Mouse (Mus musculus): ENCODE results near the gene Tmem185b.

Tmem185b gene

GRCm38 (mm10) chr1:119539252-119539651 is 13.3 kb downstream of the Tmem185b start:
- no peak for DNase-seq (ENCODE audit: low spot score in 2 of 2)

- no peak for DNase-seq (ENCODE audit: low spot score in 2 of 2)
Observed at GRCm38 (mm10) chr1:119540836-119541557, 15.0 kb downstream of the Tmem185b start.

GRCm38 (mm10) chr1:119541570-119541969 is 15.6 kb downstream of the Tmem185b start:
- no peak for DNase-seq (ENCODE audit: low spot score in 2 of 2)

- DNase-seq (ENCODE audit: low spot score in 2 of 2), result no peak
Observed at GRCm38 (mm10) chr1:119543316-119543715, 17.4 kb downstream of the Tmem185b start.

GRCm38 (mm10) chr1:119544611-119545155 is 18.7 kb downstream of the Tmem185b start:
- DNase-seq (ENCODE audit: low spot score in 2 of 2), result no peak

GRCm38 (mm10) chr1:119545164-119545563 is 19.2 kb downstream of the Tmem185b start:
- no peak for DNase-seq (ENCODE audit: low spot score in 2 of 2)

GRCm38 (mm10) chr1:119545671-119546070 is 19.7 kb downstream of the Tmem185b start:
- DNase-seq (ENCODE audit: low spot score in 2 of 2), result no peak

- no peak for DNase-seq (ENCODE audit: low spot score in 2 of 2)
Observed at GRCm38 (mm10) chr1:119546490-119546889, 20.5 kb downstream of the Tmem185b start.

- peak; percentile 64 to 88 for DNase-seq (ENCODE audit: low spot score in 2 of 2)
Observed at GRCm38 (mm10) chr1:119548668-119549326, 22.8 kb downstream of the Tmem185b start.

GRCm38 (mm10) chr1:119549327-119549689 is 23.3 kb downstream of the Tmem185b start:
- DNase-seq (ENCODE audit: low spot score in 2 of 2), result no peak

- no peak for DNase-seq (ENCODE audit: low spot score in 2 of 2)
Observed at GRCm38 (mm10) chr1:119550064-119550463, 24.1 kb downstream of the Tmem185b start.

GRCm38 (mm10) chr1:119551651-119552050 is 25.7 kb downstream of the Tmem185b start:
- DNase-seq (ENCODE audit: low spot score in 2 of 2), result no peak

- DNase-seq (ENCODE audit: low spot score in 2 of 2), result no peak
Observed at GRCm38 (mm10) chr1:119555651-119556050, 29.7 kb downstream of the Tmem185b start.

GRCm38 (mm10) chr1:119557641-119558395 is 31.9 kb downstream of the Tmem185b start:
- no peak for DNase-seq (ENCODE audit: low spot score in 2 of 2)

GRCm38 (mm10) chr1:119565531-119565930 is 39.6 kb downstream of the Tmem185b start:
- DNase-seq (ENCODE audit: low spot score in 2 of 2), result no peak

- no peak for DNase-seq (ENCODE audit: low spot score in 2 of 2)
Observed at GRCm38 (mm10) chr1:119570134-119570533, 44.2 kb downstream of the Tmem185b start.

Measured in spleen, postnatal 4 days (tissue).